Mouse (Mus musculus) testis, adult 2 months (tissue): ENCODE measurements around the gene Wdr81.

ENCODE experiments used
- CTCF ChIP-seq: fragments of 200-500 bp; IDR thresholded peaks from 2 replicates; pipeline ENCODE4 v1.5.1; 2012; ENCODE audit warnings: low read depth, mild to moderate bottlenecking, inconsistent platforms, low read length, moderate library complexity; ENCODE audit not compliant: control insufficient read depth, insufficient read depth, insufficient replicate concordance
- POLR2A ChIP-seq: fragments of 200-500 bp; IDR thresholded peaks from 2 replicates; pipeline ENCODE4 v1.6.1; 2012; ENCODE audit warnings: low read depth, mild to moderate bottlenecking, inconsistent platforms, low read length, moderate library complexity; ENCODE audit not compliant: control insufficient read depth

DNA sequence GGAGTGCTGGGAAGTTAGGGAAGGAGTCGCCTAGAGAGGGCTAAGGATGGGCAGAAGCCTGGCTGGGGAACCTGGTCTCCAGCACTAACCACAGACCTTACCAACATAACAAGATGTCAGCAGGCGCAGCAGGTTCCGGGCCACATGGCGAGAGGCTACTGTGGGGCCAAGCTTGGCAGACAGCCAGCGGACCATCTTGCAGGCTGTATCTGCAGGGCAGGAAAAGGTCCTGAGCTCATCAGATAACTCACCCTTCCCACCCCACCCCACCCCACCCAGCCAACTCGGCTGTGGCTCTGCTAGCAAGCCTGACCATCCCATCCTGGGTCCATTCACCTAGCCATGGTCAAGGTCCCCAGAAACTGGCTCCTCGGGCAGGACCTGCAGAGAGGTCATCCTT, 4.8 kb downstream of the Wdr81 start:
- TF ChIP-seq CTCF (no peak), POLR2A (no peak)
